Mouse (Mus musculus): ENCODE results near the gene Mettl22. TPM values are rescaled to one million over a fixed set of nuclear protein-coding genes. Genes with fewer than 3 reads are reported as not detected.

The Mettl22 gene
- 1.7 TPM for polyA plus RNA-seq (2015; fragmentation: Illumina TruSeq; extraction: RNeasy Lipid Tissue Mini Kit (QIAGEN cat#74804); ENCODE audit: insufficient read depth, low read depth, low replicate concordance)

GRCm38 (mm10) chr16:8470603-8471481 is at the start of gene Mettl22:
Gene Mettl22 (plus strand): TSS chr16:8470788.

GRCm38 (mm10) chr16:8424971-8425330 is 45.6 kb upstream of the Mettl22 start, which contains the start of gene Tmem114:
Gene Tmem114 (minus strand): TSS chr16:8425136.

GRCm38 (mm10) chr16:8513236-8513906 is 42.8 kb downstream of the Mettl22 start, which contains the start of gene Abat:
Gene Abat (plus strand): TSS chr16:8513429.

Other genes with a start within 250 kb of the Mettl22 start
- not detected for gene Tmem114, start 45.7 kb upstream of the Mettl22 start, polyA plus RNA-seq (2015; fragmentation: Illumina TruSeq; extraction: RNeasy Lipid Tissue Mini Kit (QIAGEN cat#74804); ENCODE audit: insufficient read depth, low read depth, low replicate concordance)
- 5.0 TPM for gene Abat, start 42.6 kb downstream of the Mettl22 start, polyA plus RNA-seq (2015; fragmentation: Illumina TruSeq; extraction: RNeasy Lipid Tissue Mini Kit (QIAGEN cat#74804); ENCODE audit: insufficient read depth, low read depth, low replicate concordance)
- 18.3 TPM for gene Pmm2, start 166.9 kb downstream of the Mettl22 start, polyA plus RNA-seq (2015; fragmentation: Illumina TruSeq; extraction: RNeasy Lipid Tissue Mini Kit (QIAGEN cat#74804); ENCODE audit: insufficient read depth, low read depth, low replicate concordance)
- 4.4 TPM for gene Tmem186, start 166.9 kb downstream of the Mettl22 start, polyA plus RNA-seq (2015; fragmentation: Illumina TruSeq; extraction: RNeasy Lipid Tissue Mini Kit (QIAGEN cat#74804); ENCODE audit: insufficient read depth, low read depth, low replicate concordance)
- gene Carhsp1, start 201.4 kb downstream of the Mettl22 start, polyA plus RNA-seq (2015; fragmentation: Illumina TruSeq; extraction: RNeasy Lipid Tissue Mini Kit (QIAGEN cat#74804); ENCODE audit: insufficient read depth, low read depth, low replicate concordance): 17.2 TPM
- not detected for gene Gm5767, start 210.0 kb downstream of the Mettl22 start, polyA plus RNA-seq (2015; fragmentation: Illumina TruSeq; extraction: RNeasy Lipid Tissue Mini Kit (QIAGEN cat#74804); ENCODE audit: insufficient read depth, low read depth, low replicate concordance)